Mouse (Mus musculus) c-Kit-positive CD71-positive TER-119-positive erythroid progenitor cells, embryonic 14.5 days (primary cell): ENCODE measurements around the gene Snx18.

ENCODE experiments used
- DNase-seq: peaks from one replicate; pipeline ENCODE4 v3.0.0-alpha.2; 2013; ENCODE audit warnings: low spot score

The Snx18 gene

DNA sequence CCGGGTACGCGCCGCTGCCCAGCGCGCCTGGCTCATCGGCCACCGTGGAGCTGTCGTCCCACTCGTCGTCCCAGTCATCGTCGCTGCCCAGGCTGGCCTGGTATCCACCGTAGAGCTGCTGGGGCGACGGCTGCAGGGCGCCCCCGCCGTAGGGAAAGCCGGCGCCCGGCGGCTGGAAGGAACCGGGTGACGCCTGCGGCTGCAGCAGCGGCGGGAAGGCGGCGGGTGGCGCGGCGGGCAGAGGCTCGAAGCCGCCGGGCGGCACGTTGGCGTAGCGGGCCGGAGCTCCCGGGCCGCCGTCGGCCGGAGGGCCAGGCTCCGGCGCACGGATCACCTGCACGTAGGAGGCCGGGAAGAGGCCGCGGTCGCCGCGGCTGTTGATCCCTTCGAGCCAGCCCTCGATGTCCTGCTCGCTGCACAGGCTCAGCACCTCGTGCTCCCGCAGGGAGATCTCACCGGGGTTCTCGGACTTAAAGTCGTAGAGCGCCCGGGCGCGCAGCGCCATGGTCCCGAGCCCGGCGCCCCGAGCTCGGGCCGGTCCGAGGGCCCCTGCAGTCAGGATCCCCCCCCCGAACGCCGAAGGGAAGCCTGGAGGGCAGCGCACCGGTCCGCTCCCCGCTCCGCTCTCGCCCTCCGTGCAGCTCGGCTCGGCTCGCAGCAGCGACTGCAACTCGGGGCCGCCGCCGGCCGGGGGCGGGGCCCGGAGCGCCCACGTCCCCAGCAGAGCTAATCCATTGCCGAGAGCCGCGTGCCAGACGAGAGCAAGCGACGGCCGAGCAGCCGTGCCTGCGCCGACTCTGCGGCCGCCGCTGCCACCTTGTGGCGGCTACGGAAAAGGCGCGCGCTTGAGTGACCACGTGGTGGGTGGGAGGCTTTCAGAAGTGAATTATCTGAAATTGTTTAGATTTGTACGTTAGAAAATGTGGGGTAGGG lies at the start of gene Snx18:
TSS of gene Snx18 (minus strand) at position 674 of the 933 bp plus-strand sequence.
- DNase-seq, result peak; percentile 83

DNA sequence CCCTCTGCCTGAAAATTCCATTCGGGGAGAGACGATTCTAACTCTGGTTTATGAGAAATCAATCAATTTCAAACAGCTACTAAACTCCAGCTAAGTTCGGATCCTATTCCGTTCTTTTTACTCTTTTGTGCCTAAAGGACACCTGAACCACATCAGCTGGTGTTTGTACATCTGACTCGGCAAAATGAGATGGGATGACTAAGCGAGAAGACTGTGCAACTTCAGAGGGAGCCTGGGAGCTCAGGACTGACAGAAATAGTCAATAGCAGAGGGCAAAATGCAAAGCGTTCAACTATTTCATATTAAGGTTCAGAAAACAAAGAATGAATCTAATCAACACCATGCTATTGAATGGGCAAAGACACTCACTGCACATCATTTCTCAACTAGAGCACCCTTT lies 45.5 kb upstream of the Snx18 start:
- DNase-seq, result no peak

DNA sequence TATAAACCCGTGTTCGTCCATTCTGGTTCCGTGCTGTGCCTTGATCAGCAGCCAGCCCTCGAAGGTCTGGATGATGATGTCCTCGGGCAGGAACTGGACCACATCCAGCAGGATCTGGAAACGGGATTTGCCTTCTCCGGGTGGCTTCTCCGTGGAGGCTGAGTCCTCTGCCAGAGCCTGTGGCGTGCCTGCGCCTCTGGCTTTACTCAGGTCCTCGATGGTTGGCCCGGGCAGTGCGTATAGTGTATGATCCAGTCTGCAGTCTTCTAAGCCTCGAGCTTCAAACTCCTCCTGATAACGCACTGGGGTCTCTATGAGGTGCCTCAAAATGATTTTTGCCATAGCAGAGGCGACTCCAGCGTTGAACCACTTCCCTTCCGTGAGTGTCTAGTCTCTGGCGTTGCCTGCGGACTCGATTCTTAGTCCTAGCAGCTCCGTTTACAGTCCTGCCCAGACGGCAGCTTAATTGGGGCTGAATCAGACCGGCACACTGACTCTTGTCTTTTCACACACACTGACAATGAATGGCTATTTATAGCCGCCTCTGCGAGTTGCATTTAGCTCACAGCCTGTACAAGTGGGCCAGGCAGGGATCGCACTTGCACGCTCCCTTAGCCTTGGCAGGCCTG lies 44.9 kb upstream of the Snx18 start, which contains the start of gene Hspb3:
TSS of gene Hspb3 (minus strand) at position 526 of the 629 bp plus-strand sequence.
- DNase-seq, result no peak

DNA sequence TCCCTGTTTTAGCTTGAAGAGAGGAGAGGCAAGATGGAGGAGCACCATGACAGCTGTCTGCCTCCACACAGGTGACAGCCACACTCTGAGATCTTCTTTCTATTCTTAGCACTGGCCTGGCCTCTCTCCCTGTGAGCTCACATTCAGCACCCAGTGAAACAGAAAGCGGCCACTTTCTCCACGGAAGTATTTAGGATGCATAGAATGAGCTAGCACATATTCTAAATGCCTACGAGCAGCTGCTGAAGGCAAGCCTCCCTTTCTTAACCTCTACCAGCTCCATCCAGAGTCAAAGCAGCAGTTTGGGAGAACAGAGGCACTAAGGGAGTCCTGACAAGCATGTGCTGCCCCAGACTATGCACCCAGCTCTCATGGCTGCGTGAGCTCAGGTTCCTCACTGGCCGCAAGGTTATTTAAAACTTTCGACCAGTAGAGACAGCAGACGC lies 43.5 kb upstream of the Snx18 start:
- DNase-seq, result no peak

GRCm38 (mm10) chr13:113660576-113661310 lies 42.4 kb upstream of the Snx18 start:
- no peak for DNase-seq

DNA sequence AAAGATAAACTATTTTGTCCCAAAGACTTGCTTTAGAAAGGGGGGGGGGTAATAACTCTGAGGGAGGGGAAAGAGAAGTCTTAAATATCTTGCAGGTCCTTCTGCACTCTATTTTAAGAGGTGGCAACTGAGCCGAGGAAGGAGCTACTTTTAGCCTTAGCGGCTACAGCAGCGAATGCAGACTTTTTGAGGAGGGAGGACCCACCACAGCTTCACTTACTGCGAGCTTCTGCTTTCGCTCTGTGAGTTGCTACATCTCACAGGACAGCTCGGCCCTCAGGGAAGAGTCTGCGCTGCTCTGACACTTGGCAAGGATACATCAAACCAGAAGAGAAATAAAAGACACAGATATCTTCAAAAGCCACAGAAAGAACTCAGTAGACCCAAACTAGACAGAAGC lies 38.8 kb upstream of the Snx18 start:
- DNase-seq, result no peak

- DNase-seq, result no peak
These were observed 38.3 kb upstream of the Snx18 start for GRCm38 (mm10) chr13:113656639-113657038.

GRCm38 (mm10) chr13:113655511-113655910 lies 37.1 kb upstream of the Snx18 start:
- DNase-seq, result no peak

GRCm38 (mm10) chr13:113640944-113641597 lies 22.7 kb upstream of the Snx18 start:
- no peak for DNase-seq

DNA sequence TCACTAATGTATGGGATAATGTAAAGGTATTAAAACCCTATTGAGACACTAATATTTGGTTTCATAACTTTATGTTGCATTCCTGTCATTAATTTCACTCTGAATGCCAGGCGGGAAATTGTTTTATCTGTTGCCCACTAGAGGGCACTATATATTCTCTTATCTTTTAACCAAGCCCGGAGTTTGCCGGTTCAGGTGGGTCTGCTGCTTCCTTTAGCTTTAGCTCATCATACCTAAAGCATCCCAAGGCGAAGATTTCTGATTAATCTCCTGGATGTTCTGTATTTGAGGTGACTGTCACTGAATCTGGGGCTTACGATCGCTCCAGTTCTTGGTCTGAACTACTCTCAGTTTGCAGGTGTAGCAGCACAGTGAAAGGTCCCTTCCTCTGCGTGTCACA lies 20.6 kb upstream of the Snx18 start:
- DNase-seq, result no peak

GRCm38 (mm10) chr13:113635799-113636222 lies 17.4 kb upstream of the Snx18 start:
- no peak for DNase-seq

GRCm38 (mm10) chr13:113634732-113635481 lies 16.5 kb upstream of the Snx18 start:
- DNase-seq, result no peak

GRCm38 (mm10) chr13:113632506-113632905 lies 14.1 kb upstream of the Snx18 start:
- DNase-seq, result no peak

DNA sequence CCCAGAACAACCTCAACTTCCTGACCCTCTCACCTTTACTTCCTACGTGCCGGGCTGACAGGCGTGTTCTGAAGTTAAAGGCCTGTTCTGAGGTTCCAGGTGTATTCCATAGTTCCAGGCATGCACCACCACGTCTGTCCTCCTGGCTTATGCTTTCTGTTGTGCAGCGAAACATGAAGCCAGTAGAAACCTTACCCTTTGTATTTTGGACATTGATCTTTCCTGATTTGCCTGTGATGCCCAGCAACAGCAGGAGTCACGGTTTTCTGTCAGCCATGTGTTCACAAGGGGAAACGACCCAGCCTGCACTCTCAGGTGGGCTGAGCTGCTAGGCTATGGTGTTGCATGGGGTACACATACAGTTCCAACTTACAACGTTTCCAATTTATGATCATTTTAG lies 9.2 kb upstream of the Snx18 start:
- DNase-seq, result no peak

GRCm38 (mm10) chr13:113622865-113623255 lies 4.5 kb upstream of the Snx18 start:
- no peak for DNase-seq

DNA sequence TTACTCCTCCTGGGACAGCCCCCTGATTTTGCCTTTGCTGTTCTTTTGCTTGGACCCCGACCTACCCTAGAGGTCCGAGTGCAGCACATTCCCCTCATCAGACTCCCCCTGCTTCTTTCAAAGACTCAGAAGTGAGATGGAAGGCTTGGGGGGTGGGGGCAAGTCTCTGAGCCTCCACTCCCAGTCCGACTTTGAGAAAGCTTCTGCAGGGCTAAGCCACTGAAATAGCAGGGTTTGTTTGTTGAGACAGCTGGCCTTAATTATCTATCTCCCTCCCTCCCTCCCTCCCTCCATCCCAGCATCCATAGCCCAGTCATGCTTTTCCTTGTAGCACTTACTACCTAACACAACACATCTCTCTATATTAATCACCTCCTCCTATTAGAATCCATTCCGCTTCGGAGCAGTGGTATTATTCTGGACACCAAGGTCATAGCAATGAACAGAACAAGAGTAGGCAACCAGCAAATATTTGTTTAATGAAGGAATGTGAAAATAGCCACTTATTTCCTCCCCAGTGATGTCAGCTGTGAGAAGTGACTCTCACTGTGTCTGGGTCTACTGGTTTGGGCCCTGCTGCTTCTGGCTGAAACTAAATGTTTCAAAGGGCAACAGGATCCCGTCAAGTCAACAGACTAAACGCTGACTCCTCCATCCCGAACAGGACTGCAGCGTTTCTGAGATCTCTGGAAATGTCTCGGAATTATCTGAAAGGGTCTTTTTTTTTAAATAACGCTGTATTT lies 3.9 kb upstream of the Snx18 start:
- DNase-seq, result no peak

DNA sequence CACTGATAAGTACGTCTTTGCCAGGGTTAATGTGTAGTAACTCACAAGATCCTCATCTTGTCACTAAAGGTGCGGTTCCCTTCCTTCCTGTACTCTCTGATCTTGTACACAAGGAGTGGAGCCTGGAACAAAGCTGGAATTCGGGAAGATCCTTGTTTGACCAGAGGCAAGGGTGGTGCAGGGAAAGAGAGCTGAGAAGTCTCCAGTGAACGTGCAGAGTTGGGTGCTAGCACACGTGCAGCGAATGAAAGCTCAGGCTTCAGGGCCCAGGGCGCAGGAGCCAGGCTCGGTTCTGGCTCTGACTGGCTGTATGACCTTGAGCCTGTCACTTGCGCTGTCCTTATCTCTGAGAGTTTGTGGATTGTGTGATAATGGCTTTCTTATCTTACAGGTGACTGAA lies 639 bp upstream of the Snx18 start:
- no peak for DNase-seq

- DNase-seq, result no peak
These were observed 950 bp downstream of the Snx18 start for GRCm38 (mm10) chr13:113617338-113617890.

GRCm38 (mm10) chr13:113616751-113617337 lies 1.5 kb downstream of the Snx18 start:
- DNase-seq, result no peak
